Mouse (Mus musculus) neutrophil, adult 65 days (primary cell): Measurements from ENCODE around the gene Gm21783. TPM values are rescaled to one million over a fixed set of nuclear protein-coding genes. Genes with fewer than 3 reads are reported as not detected.

Experiments
- total RNA-seq: library from RNA; stranded (reverse); gene quantifications from 2 replicates; pipeline ENCODE4 v1.2.4, GENCODE M21; 2023

The Gm21783 gene
- total RNA-seq, result not detected in 2 replicates

DNA sequence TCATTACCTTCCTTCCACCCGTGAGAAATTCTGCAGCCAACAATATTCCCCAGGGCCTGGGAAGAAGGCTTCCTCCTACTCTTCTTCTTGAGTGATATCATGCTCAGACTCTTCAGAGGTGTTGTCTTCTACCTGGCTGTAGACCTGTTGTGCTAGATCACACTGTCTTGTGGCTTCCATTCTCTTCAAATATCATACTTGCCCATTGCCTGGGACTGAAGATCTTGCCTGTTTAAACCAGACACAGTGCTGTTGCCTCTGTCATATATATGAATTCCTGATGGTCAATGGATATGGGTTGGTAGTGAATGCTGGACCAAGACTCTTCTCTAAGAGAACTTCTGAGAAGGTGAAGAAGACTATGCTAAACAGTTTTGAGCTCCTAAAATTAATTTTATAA lies at the start of gene Gm21783:
Gm21783 (minus strand) TSS at position 101 of the 400 bp plus-strand sequence.

